Mouse (Mus musculus): ENCODE measurements at regions not wholly inside any gene's neighbourhood (a gene's known extent, or its start where the extent isn't known, plus 50 kb on each side); places are given as distances from the start of the nearest gene placed in this dataset.

- no peak for DNase-seq
These were observed 178.3 kb upstream of the Btg1 start for GRCm38 (mm10) chr10:96438398-96439103.

GRCm38 (mm10) chr10:96442165-96442564, 174.6 kb upstream of the Btg1 start:
- no peak for DNase-seq

- no peak for DNase-seq
These were observed 166.5 kb upstream of the Btg1 start for GRCm38 (mm10) chr10:96450266-96450665.

- DNase-seq, result no peak
These were observed 161.9 kb upstream of the Btg1 start for GRCm38 (mm10) chr10:96454857-96455256.

GRCm38 (mm10) chr10:96458551-96458950, 158.3 kb upstream of the Btg1 start:
- no peak for DNase-seq

GRCm38 (mm10) chr10:96459186-96459585, 157.6 kb upstream of the Btg1 start:
- DNase-seq, result peak; percentile 16 to 25

- DNase-seq, result no peak
These were observed 156.7 kb upstream of the Btg1 start for GRCm38 (mm10) chr10:96460151-96460550.

GRCm38 (mm10) chr10:96460617-96461338, 156.0 kb upstream of the Btg1 start:
- peak; percentile 10 to 27 for DNase-seq

GRCm38 (mm10) chr10:96465967-96466366, 150.8 kb upstream of the Btg1 start:
- DNase-seq, result no peak

- DNase-seq, result no peak
These were observed 150.0 kb upstream of the Btg1 start for GRCm38 (mm10) chr10:96466845-96467244.

- no peak for DNase-seq
These were observed 149.1 kb upstream of the Btg1 start for GRCm38 (mm10) chr10:96467661-96468060.

- no peak for DNase-seq
These were observed 145.3 kb upstream of the Btg1 start for GRCm38 (mm10) chr10:96471523-96471922.

GRCm38 (mm10) chr10:96479350-96479749, 137.5 kb upstream of the Btg1 start:
- no peak for DNase-seq

- no peak for DNase-seq
These were observed 137.0 kb upstream of the Btg1 start for GRCm38 (mm10) chr10:96479786-96480185.

- no peak for DNase-seq
These were observed 136.1 kb upstream of the Btg1 start for GRCm38 (mm10) chr10:96480453-96481324.

- no peak for DNase-seq
These were observed 135.5 kb upstream of the Btg1 start for GRCm38 (mm10) chr10:96481325-96481638.

- no peak for DNase-seq
These were observed 130.1 kb upstream of the Btg1 start for GRCm38 (mm10) chr10:96486724-96487123.

GRCm38 (mm10) chr10:96493706-96494105, 123.1 kb upstream of the Btg1 start:
- no peak for DNase-seq

- DNase-seq, result no peak
These were observed 120.1 kb upstream of the Btg1 start for GRCm38 (mm10) chr10:96496700-96497099.

GRCm38 (mm10) chr10:96497482-96497881, 119.3 kb upstream of the Btg1 start:
- DNase-seq, result no peak

- DNase-seq, result no peak
These were observed 117.5 kb upstream of the Btg1 start for GRCm38 (mm10) chr10:96499274-96499673.

- DNase-seq, result no peak
These were observed 114.6 kb upstream of the Btg1 start for GRCm38 (mm10) chr10:96502090-96502728.

GRCm38 (mm10) chr10:96502736-96503135, 114.1 kb upstream of the Btg1 start:
- no peak for DNase-seq
